Mouse (Mus musculus) adrenal gland, postnatal 10 days (tissue): ENCODE data around the gene Pld2. TPM values are rescaled to one million over a fixed set of nuclear protein-coding genes. Genes with fewer than 3 reads are reported as not detected.

ENCODE experiments used
- total RNA-seq, 2 experiments: library from RNA; stranded (reverse); gene quantifications; 2 replicates each; pipeline ENCODE4 v1.2.3; 2021

Gene Pld2
- total RNA-seq, 2 experiments from 2014 or later: 9.7 to 13.6 TPM

Other genes with a start within 250 kb of the Pld2 start
- gene Alox12e, start 217.4 kb upstream of the Pld2 start, total RNA-seq: not detected
- 1 to 10 TPM; 2.0 to 2.5 TPM for gene Alox15, start 188.0 kb upstream of the Pld2 start, total RNA-seq
- 10 to 100 TPM; 23.2 to 24.6 TPM for gene Pelp1, start 130.0 kb upstream of the Pld2 start, total RNA-seq
- gene Arrb2, start 107.4 kb upstream of the Pld2 start, total RNA-seq: 10 to 100 TPM; 21.7 to 26.0 TPM
- gene Med11, start 88.1 kb upstream of the Pld2 start, total RNA-seq: 10 to 100 TPM; 16.1 to 18.5 TPM
- gene Zmynd15, start 80.6 kb upstream of the Pld2 start, total RNA-seq: 1 to 10 TPM in 1 of 2 experiments, under 1 TPM in 1; 0.93 to 1.8 TPM
- gene Cxcl16, start 80.1 kb upstream of the Pld2 start, total RNA-seq: 1 to 10 TPM; 4.2 to 5.8 TPM
- under 1 TPM; 0.55 to 0.84 TPM for gene Tm4sf5, start 34.8 kb upstream of the Pld2 start, total RNA-seq
- gene Vmo1, start 25.4 kb upstream of the Pld2 start, total RNA-seq: under 1 TPM; 0.42 to 0.48 TPM
- gene Gltpd2, start 20.9 kb upstream of the Pld2 start, total RNA-seq: 1 to 10 TPM; 4.9 to 9.8 TPM
- gene Psmb6, start 14.7 kb upstream of the Pld2 start, total RNA-seq: 100 to 1,000 TPM; 276 to 295 TPM
- not detected for gene Gm40193, start 7.1 kb upstream of the Pld2 start, total RNA-seq
- 10 to 100 TPM; 49.0 to 55.8 TPM for gene Mink1, start 22.8 kb downstream of the Pld2 start, total RNA-seq
- gene 4930544D05Rik, start 75.8 kb downstream of the Pld2 start, total RNA-seq: not detected
- 1 to 10 TPM in 1 of 2 experiments, not detected in 1; 1.6 TPM for gene Chrne, start 79.2 kb downstream of the Pld2 start, total RNA-seq
- under 1 TPM; 0.30 TPM for gene Gp1ba, start 99.1 kb downstream of the Pld2 start, total RNA-seq
- gene Rnf167, start 107.2 kb downstream of the Pld2 start, total RNA-seq: 10 to 100 TPM; 73.9 to 86.6 TPM
- gene Slc25a11, start 107.4 kb downstream of the Pld2 start, total RNA-seq: 100 to 1,000 TPM; 180 to 220 TPM
- 100 to 1,000 TPM; 677 to 708 TPM for gene Pfn1, start 114.6 kb downstream of the Pld2 start, total RNA-seq
- gene Eno3, start 117.1 kb downstream of the Pld2 start, total RNA-seq: 100 to 1,000 TPM in 1 of 2 experiments, 10 to 100 TPM in 1; 89.5 to 224 TPM
- 10 to 100 TPM; 66.5 to 72.6 TPM for gene Spag7, start 129.4 kb downstream of the Pld2 start, total RNA-seq
- 10 to 100 TPM; 34.3 to 43.8 TPM for gene Camta2, start 148.0 kb downstream of the Pld2 start, total RNA-seq
- 10 to 100 TPM; 13.8 to 18.9 TPM for gene Inca1, start 160.1 kb downstream of the Pld2 start, total RNA-seq
- gene Kif1c, start 160.5 kb downstream of the Pld2 start, total RNA-seq: 100 to 1,000 TPM; 156 to 176 TPM
- 10 to 100 TPM in 1 of 2 experiments, 1 to 10 TPM in 1; 6.7 to 10.3 TPM for gene Zfp3, start 224.1 kb downstream of the Pld2 start, total RNA-seq